Mouse (Mus musculus) activated CD4-positive, CD25-positive, alpha-beta regulatory T cell, adult 4 months (primary cell): ENCODE measurements around the gene Akap11. TPM values are rescaled to one million over a fixed set of nuclear protein-coding genes. Genes with fewer than 3 reads are reported as not detected.
"Not testable (repeated sequence)": the region's sequence is repeated elsewhere in the genome, so short reads cannot be mapped to it uniquely, and the experiment has no call there.

ENCODE experiments used
- ATAC-seq: one replicate; pipeline ENCODE4 v1.8.0; 2017
- polyA plus RNA-seq, 2 experiments: library from polyadenylated mRNA; unstranded; fragments of 100-300 nt; shearing (Covaris generic); gene quantifications; one replicate each; pipeline ENCODE4 v1.2.1; 2017

Gene Akap11
- 10 to 100 TPM in 1 of 2 experiments, 1 to 10 TPM in 1; 6.9 to 11.6 TPM for polyA plus RNA-seq

- ATAC-seq = peak; percentile 91
Measured at GRCm38 (mm10) chr14:78536281-78537165, at the start of gene Akap11. Gene Akap11, minus strand, starts transcription at chr14:78536808.

GRCm38 (mm10) chr14:78584222-78584621 lies 47.6 kb upstream of the Akap11 start:
- ATAC-seq = no peak

GRCm38 (mm10) chr14:78583168-78583567 lies 46.6 kb upstream of the Akap11 start:
- ATAC-seq = no peak

GRCm38 (mm10) chr14:78575899-78576298 lies 39.3 kb upstream of the Akap11 start:
- ATAC-seq = no peak

- ATAC-seq = no peak
Measured at GRCm38 (mm10) chr14:78568410-78568809, 31.8 kb upstream of the Akap11 start.

- ATAC-seq = no peak
Measured at GRCm38 (mm10) chr14:78566431-78566830, 29.8 kb upstream of the Akap11 start.

GRCm38 (mm10) chr14:78564292-78564691 lies 27.7 kb upstream of the Akap11 start:
- ATAC-seq = no peak

GRCm38 (mm10) chr14:78563211-78563610 lies 26.6 kb upstream of the Akap11 start:
- no peak for ATAC-seq

GRCm38 (mm10) chr14:78562121-78562520 lies 25.5 kb upstream of the Akap11 start:
- ATAC-seq = no peak

GRCm38 (mm10) chr14:78559042-78559441 lies 22.4 kb upstream of the Akap11 start:
- peak; percentile 97 for ATAC-seq

- not testable (repeated sequence) for ATAC-seq
Measured at GRCm38 (mm10) chr14:78554830-78555229, 18.2 kb upstream of the Akap11 start.

GRCm38 (mm10) chr14:78553661-78554060 lies 17.1 kb upstream of the Akap11 start:
- no peak for ATAC-seq

GRCm38 (mm10) chr14:78548807-78549206 lies 12.2 kb upstream of the Akap11 start:
- ATAC-seq = no peak

- no peak for ATAC-seq
Measured at GRCm38 (mm10) chr14:78541319-78541718, 4.7 kb upstream of the Akap11 start.

GRCm38 (mm10) chr14:78539821-78540220 lies 3.2 kb upstream of the Akap11 start:
- ATAC-seq = no peak

- no peak for ATAC-seq
Measured at GRCm38 (mm10) chr14:78538572-78539320, 2.1 kb upstream of the Akap11 start.

GRCm38 (mm10) chr14:78537551-78537950 lies 943 bp upstream of the Akap11 start:
- no peak for ATAC-seq

GRCm38 (mm10) chr14:78535366-78535765 lies 1.2 kb downstream of the Akap11 start:
- no peak for ATAC-seq

- ATAC-seq = no peak
Measured at GRCm38 (mm10) chr14:78534651-78535050, 2.0 kb downstream of the Akap11 start.

- no peak for ATAC-seq
Measured at GRCm38 (mm10) chr14:78533701-78534100, 2.9 kb downstream of the Akap11 start.

- no peak for ATAC-seq
Measured at GRCm38 (mm10) chr14:78532345-78532744, 4.3 kb downstream of the Akap11 start.

- ATAC-seq = no peak
Measured at GRCm38 (mm10) chr14:78530256-78530655, 6.4 kb downstream of the Akap11 start.
